Mouse (Mus musculus) ovary, adult 18-20 months (tissue): ENCODE data around the gene Fars2.

ENCODE experiments used
- DNase-seq: peaks from one replicate; pipeline ENCODE4 v3.0.0; 2022; ENCODE audit warnings: low spot score, mixed read lengths

Gene Fars2

GRCm38 (mm10) chr13:36733566-36733965 is 616.4 kb downstream of the Fars2 start:
- DNase-seq: no peak

DNA sequence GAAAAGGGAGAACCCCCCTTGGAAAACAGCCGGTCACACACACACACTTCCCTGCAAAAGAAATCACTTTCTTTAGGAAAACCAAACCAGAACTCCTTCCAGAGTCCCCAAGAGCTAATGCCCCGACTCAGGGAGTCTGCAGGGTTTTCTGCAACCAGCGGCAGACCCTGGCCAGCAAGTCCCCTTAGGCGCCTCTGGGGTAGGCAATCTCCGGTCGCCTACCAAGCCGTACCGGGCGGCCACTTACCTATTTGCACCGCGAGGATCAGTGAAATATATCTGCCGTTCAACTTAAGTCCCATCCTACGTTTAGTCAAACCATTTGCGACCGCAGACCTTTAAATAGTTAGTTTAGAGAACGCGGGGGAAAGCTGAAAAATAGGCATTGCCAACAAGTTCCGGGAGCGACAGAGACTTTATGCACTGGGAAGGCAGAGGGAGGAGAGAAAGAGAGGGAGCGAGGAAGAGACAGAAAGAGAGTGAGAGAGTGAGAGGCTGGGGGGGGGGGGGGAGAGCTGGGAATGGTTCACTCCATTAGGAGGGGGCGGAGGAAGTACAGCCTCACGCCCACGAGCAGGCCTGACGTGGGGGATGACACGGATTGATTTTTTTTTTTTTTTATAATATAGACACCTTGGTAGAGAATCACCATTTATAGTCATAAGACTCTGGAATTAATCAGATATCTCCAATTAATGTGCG is 616.9 kb downstream of the Fars2 start:
- no peak for DNase-seq

DNA sequence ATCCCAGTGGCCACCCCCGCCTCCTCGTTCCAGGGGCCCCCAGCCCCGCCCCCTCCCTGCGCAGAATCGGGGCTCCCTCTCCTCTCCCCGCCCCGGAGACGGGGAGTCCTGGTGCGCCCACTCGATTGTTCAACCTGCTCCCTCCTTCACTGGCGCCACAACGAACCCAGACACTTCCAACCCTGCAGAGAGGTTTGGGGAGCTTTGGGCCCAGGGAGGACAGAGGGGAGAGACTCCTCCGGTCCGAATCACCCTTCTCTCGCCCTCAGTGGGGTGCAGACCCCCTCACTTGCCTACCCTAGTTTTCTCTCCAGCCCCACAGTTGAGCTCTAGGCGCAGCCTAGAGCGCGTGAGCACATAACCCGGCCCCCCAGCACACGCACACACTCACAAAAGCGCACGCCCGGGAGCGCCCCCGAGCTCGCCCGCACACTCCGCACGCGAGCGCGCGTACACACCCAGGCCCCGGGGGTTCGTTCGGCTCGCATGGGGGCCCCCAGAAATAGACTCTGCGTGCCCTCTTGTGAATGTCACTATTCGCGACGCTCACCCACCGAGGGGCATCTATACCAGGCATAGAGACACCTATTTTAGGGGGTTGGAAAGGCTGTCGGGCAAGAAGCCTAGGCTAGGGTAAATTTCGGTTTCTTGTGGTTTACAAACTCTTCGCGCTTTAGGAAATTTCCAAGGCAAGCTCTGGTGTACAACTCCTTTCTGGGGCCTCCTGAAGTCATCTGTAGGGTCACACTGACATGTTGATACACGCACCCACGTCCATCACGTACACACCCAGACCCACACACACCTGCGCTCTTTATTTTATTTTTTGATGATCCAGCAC is 617.7 kb downstream of the Fars2 start, which contains the start of gene Nrn1:
Gene Nrn1 (minus strand): TSS at position 401 of the 841 bp plus-strand sequence.
- DNase-seq: no peak

DNA sequence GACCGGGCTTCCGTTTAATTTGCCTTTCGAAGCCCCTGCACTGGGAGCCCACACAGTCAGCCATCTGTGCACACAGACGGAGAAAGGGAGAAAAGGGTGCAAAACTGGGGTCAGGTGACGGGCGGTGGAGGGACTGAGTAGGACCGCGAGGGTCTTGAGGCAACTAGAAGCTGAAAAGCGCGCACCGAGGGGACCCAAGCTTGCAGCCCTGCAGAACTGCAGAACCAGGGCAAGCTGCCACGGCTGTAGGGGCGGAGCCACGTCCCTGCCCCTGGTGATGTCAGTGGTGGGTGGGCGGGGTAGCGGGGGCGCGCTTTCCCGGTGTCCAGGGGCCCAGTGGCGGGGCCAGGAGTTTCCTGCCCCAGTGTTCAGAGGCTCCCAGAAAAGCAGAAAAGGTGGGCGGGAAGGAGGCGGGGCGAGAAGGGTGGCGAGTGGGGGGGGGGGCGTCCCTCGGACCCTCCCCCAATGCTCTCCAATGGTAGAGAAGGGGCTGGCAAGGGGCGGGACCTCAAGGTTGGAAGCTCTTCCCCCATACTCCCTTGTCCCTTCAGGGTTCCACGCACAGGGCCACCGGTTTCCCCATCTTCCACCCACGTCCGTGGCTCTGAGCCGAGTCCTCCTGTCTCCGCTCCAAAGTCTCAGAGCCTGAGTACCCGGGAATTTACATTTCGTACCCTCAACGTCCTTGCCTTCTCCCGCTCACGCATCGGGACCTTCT is 618.8 kb downstream of the Fars2 start:
- peak; percentile 68 for DNase-seq

GRCm38 (mm10) chr13:36736619-36736996 is 619.4 kb downstream of the Fars2 start:
- DNase-seq: no peak

GRCm38 (mm10) chr13:36750056-36750455 is 632.8 kb downstream of the Fars2 start:
- no peak for DNase-seq

DNA sequence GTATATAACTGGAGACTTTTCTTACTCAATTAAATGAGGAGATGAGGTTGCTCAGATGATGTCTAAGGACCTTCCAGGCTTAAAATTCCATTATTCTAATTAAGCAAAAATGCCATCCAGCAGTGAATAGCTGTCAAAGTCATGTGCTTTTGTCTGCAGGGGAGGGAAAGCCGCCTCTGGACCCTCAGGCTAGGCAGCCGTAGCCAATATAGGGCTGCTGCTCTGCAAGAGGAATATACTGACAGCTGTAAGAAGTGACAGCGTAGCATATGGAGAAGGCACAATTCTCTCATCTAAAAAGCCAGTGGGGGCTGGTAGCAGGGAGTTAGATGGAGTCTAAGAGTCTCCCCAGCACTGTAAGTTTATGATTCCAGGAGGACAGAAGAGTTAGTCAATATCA is 634.6 kb downstream of the Fars2 start:
- no peak for DNase-seq

DNA sequence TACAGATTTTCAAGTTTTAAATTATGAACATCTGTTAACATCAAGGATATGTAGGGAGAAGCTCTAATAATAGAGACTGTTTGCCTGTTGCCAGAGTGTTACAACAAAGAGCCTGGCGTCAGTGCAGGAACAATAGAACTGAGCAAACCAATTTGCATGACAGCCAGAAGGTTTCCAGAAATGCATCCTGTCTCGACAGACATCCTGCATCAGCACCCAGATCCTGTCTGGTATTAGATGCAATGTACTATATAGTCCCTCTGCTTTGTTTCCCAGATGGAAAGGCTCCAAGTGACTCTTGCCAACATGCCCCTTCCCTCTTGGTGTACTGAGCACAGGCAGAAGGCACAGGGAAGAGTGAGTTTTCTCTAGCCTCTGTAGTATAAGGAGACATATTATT is 649.6 kb downstream of the Fars2 start:
- DNase-seq: no peak
